Mouse (Mus musculus) myocyte (in vitro differentiated cells): ENCODE measurements around the gene Guca2b. TPM values are rescaled to one million over a fixed set of nuclear protein-coding genes. Genes with fewer than 3 reads are reported as not detected.

Experiments used
- H3K27me3 ChIP-seq: one replicate; pipeline ENCODE4 v1.6.1; 2011; ENCODE audit not compliant: control insufficient read depth, insufficient read depth, insufficient read length
- H3K36me3 ChIP-seq: one replicate; pipeline ENCODE4 v1.6.1; 2011; ENCODE audit not compliant: control insufficient read depth, insufficient read depth
- H3K4me2 ChIP-seq: one replicate; pipeline ENCODE4 v1.6.1; 2011; ENCODE audit warnings: low read depth, control low read depth
- H3K4me3 ChIP-seq: one replicate; pipeline ENCODE4 v1.5.1; 2011; ENCODE audit warnings: mild to moderate bottlenecking, control low read depth, moderate library complexity
- H3K79me2 ChIP-seq: one replicate; pipeline ENCODE4 v1.6.1; 2011; ENCODE audit not compliant: control insufficient read depth, insufficient read depth
- H3ac ChIP-seq: one replicate; pipeline ENCODE4 v1.6.1; 2011; ENCODE audit not compliant: control insufficient read depth, insufficient read length
- CEBPB ChIP-seq: IDR thresholded peaks from 2 replicates; pipeline ENCODE4 v1.6.1; 2011; ENCODE audit warnings: mild to moderate bottlenecking, moderate library complexity; ENCODE audit not compliant: poor library complexity, insufficient read depth, severe bottlenecking
- E2F4 ChIP-seq: IDR thresholded peaks from one replicate; pipeline ENCODE4 v1.6.1; 2011; ENCODE audit warnings: mild to moderate bottlenecking, control low read depth, moderate library complexity; ENCODE audit not compliant: insufficient read depth
- MAX ChIP-seq: IDR thresholded peaks from one replicate; pipeline ENCODE4 v1.6.1; 2011; ENCODE audit warnings: low read depth, mild to moderate bottlenecking, control low read depth
- MYOD1 ChIP-seq, 3 experiments: IDR thresholded peaks; one replicate each; pipeline ENCODE4 v1.6.1; 2011; ENCODE audit warnings: control low read depth in 2 of 3, low read depth in 2 of 3, mild to moderate bottlenecking in 2 of 3, moderate library complexity in 1 of 3; ENCODE audit not compliant: insufficient read length in 2 of 3, control insufficient read depth in 1 of 3
- MYOG ChIP-seq, 3 experiments: IDR thresholded peaks; one replicate each; pipeline ENCODE4 v1.6.1; 2011; ENCODE audit warnings: control low read depth in 2 of 3, low read depth in 2 of 3, mild to moderate bottlenecking in 2 of 3; ENCODE audit not compliant: insufficient read length in 2 of 3, control insufficient read depth in 1 of 3, insufficient read depth in 1 of 3
- POLR2A ChIP-seq: IDR thresholded peaks from one replicate; pipeline ENCODE4 v1.6.1; 2011; ENCODE audit warnings: low read depth, mild to moderate bottlenecking, control low read depth, moderate library complexity; ENCODE audit not compliant: insufficient read length
- POLR2AphosphoS2 ChIP-seq: IDR thresholded peaks from one replicate; pipeline ENCODE4 v1.6.1; 2011; ENCODE audit warnings: low read depth, control low read depth; ENCODE audit not compliant: insufficient read length
- REST ChIP-seq: IDR thresholded peaks from one replicate; pipeline ENCODE4 v1.6.1; 2011; ENCODE audit warnings: mild to moderate bottlenecking, control low read depth, moderate library complexity; ENCODE audit not compliant: insufficient read depth, insufficient read length
- SRF ChIP-seq: IDR thresholded peaks from one replicate; pipeline ENCODE4 v1.6.1; 2011; ENCODE audit warnings: low read depth; ENCODE audit not compliant: control insufficient read depth, insufficient read length
- TCF12 ChIP-seq: IDR thresholded peaks from one replicate; pipeline ENCODE4 v1.6.1; 2011; ENCODE audit warnings: mild to moderate bottlenecking, control low read depth; ENCODE audit not compliant: poor library complexity, insufficient read depth, severe bottlenecking
- TCF3 ChIP-seq: IDR thresholded peaks from one replicate; pipeline ENCODE4 v1.6.1; 2011; ENCODE audit warnings: low read depth, control low read depth; ENCODE audit not compliant: insufficient read length
- USF1 ChIP-seq: IDR thresholded peaks from one replicate; pipeline ENCODE4 v1.6.1; 2011; ENCODE audit warnings: low read depth, mild to moderate bottlenecking, control low read depth, moderate library complexity
- polyA plus RNA-seq: library from polyadenylated mRNA; unstranded; fragments of >200 nt; fragmentation: generic; extraction: Trizol; gene quantifications from one replicate; pipeline ENCODE4 v1.2.1, GENCODE M21; 2012; ENCODE audit warnings: missing spikeins

The Guca2b gene
- polyA plus RNA-seq, 1 experiment, result not detected

- peaks cover 36% of the 10 kb centered on the region for H3K27me3 ChIP-seq
- H3K79me2 ChIP-seq, result no peaks in the 10 kb centered on the region
- TF ChIP-seq MYOD1 (IDR thresholded peaks at IDR 0.05; ENCODE audit: control insufficient read depth in 1 of 3, insufficient read length in 2 of 3, low read depth in 2 of 3), result no peak
- no peak for TF ChIP-seq POLR2A
- TF ChIP-seq E2F4, result no peak
- TF ChIP-seq TCF3, result no peak
- no peak for TF ChIP-seq REST
- no peak for TF ChIP-seq POLR2AphosphoS2
- no peak for TF ChIP-seq MYOG (IDR thresholded peaks at IDR 0.05; ENCODE audit: control insufficient read depth in 1 of 3, insufficient read depth in 1 of 3, insufficient read length in 2 of 3, low read depth in 2 of 3)
- no peak for TF ChIP-seq USF1
- no peak overlapping the region for H3ac ChIP-seq
- H3K4me2 ChIP-seq, result no peak overlapping the region
- H3K36me3 ChIP-seq, result no peaks in the 10 kb centered on the region
- H3K4me3 ChIP-seq, result no peak overlapping the region
Observed at GRCm38 (mm10) chr4:119670736-119671135, 12.0 kb upstream of the Guca2b start.

GRCm38 (mm10) chr4:119670210-119670555, 11.4 kb upstream of the Guca2b start:
- H3K27me3 ChIP-seq, result peaks cover 33% of the 10 kb centered on the region
- no peak overlapping the region for H3K4me2 ChIP-seq
- H3K4me3 ChIP-seq, result no peak overlapping the region
- no peak overlapping the region for H3ac ChIP-seq
- no peak for TF ChIP-seq SRF
- no peak for TF ChIP-seq MAX
- no peak for TF ChIP-seq POLR2AphosphoS2
- no peak for TF ChIP-seq POLR2A
- H3K36me3 ChIP-seq, result no peaks in the 10 kb centered on the region
- no peaks in the 10 kb centered on the region for H3K79me2 ChIP-seq

GRCm38 (mm10) chr4:119669356-119670209, 10.8 kb upstream of the Guca2b start:
- Histone ChIP-seq H3ac (no peak overlapping the region), H3K27me3 (peaks cover 33% of the 10 kb centered on the region), H3K4me3 (no peak overlapping the region), H3K36me3 (no peaks in the 10 kb centered on the region), H3K4me2 (no peak overlapping the region), H3K79me2 (no peaks in the 10 kb centered on the region)
- no peak for TF ChIP-seq USF1
- TF ChIP-seq MYOG (IDR thresholded peaks at IDR 0.05; ENCODE audit: control insufficient read depth in 1 of 3, insufficient read depth in 1 of 3, insufficient read length in 2 of 3, low read depth in 2 of 3), result peak in 1 of 3 experiments; percentile 16
- TF ChIP-seq REST, result no peak
- TF ChIP-seq E2F4, result no peak
- no peak for TF ChIP-seq MYOD1 (IDR thresholded peaks at IDR 0.05; ENCODE audit: control insufficient read depth in 1 of 3, insufficient read length in 2 of 3, low read depth in 2 of 3)
- TF ChIP-seq SRF, result no peak
- TF ChIP-seq POLR2A, result no peak

GRCm38 (mm10) chr4:119668596-119668995, 9.8 kb upstream of the Guca2b start:
- Histone ChIP-seq H3K27me3 (peaks cover 30% of the 10 kb centered on the region), H3K36me3 (no peaks in the 10 kb centered on the region), H3K4me3 (no peak overlapping the region), H3K4me2 (no peak overlapping the region), H3K79me2 (no peaks in the 10 kb centered on the region), H3ac (no peak overlapping the region)
- TF ChIP-seq REST (no peak), CEBPB (no peak)

GRCm38 (mm10) chr4:119668185-119668584, 9.4 kb upstream of the Guca2b start:
- no peak overlapping the region for H3K4me3 ChIP-seq
- TF ChIP-seq SRF, result no peak
- TF ChIP-seq E2F4, result no peak
- TF ChIP-seq USF1, result no peak
- no peak for TF ChIP-seq MAX
- no peak for TF ChIP-seq MYOD1 (IDR thresholded peaks at IDR 0.05; ENCODE audit: control insufficient read depth in 1 of 3, insufficient read length in 2 of 3, low read depth in 2 of 3)
- TF ChIP-seq TCF3, result no peak
- no peak for TF ChIP-seq TCF12
- TF ChIP-seq CEBPB, result no peak
- no peak for TF ChIP-seq POLR2A
- no peak for TF ChIP-seq POLR2AphosphoS2
- no peak for TF ChIP-seq MYOG (IDR thresholded peaks at IDR 0.05; ENCODE audit: control insufficient read depth in 1 of 3, insufficient read depth in 1 of 3, insufficient read length in 2 of 3, low read depth in 2 of 3)
- TF ChIP-seq REST, result no peak
- no peak overlapping the region for H3ac ChIP-seq
- H3K4me2 ChIP-seq, result no peak overlapping the region
- H3K27me3 ChIP-seq, result peaks cover 26% of the 10 kb centered on the region
- H3K36me3 ChIP-seq, result no peaks in the 10 kb centered on the region
- H3K79me2 ChIP-seq, result no peaks in the 10 kb centered on the region
